Mouse (Mus musculus) heart, adult 18-20 months (tissue): Measurements from ENCODE around the gene Yipf2. TPM values are rescaled to one million over a fixed set of nuclear protein-coding genes. Genes with fewer than 3 reads are reported as not detected.
"Not testable (repeated sequence)": the region's sequence is repeated elsewhere in the genome, so short reads cannot be mapped to it uniquely, and the experiment has no call there.

Source experiments
- DNase-seq, 2 experiments: peaks; one replicate each; pipeline ENCODE4 v3.0.0; 2021 to 2022; ENCODE audit warnings: mixed read lengths in 1 of 2
- total RNA-seq, 2 experiments: library from RNA; stranded (reverse); gene quantifications; 2 replicates each; pipeline ENCODE4 v1.2.3; 2021

Gene Yipf2
- total RNA-seq, 2 experiments from 2014 or later, result 4.8 to 7.6 TPM

DNA sequence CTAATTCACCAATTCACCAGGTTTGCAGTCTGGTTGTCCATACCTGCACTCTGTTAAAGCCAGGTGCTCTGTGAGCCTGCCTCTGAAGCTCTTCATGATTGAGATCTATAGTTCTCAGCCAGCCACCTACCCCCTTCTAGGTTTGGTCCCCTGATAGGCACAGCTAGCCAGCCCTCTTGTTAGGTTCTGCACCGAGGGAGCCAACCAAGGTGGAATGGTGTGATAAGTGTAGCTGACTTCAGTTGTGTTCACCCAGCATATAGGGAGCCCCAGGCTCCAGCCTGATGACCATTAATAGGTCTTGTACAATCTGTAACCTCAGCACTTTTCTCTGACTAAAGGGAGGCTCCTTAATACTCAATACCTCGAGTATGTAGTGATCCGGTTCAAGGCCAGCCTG, 7.6 kb upstream of the Yipf2 start:
- DNase-seq, result no peak

DNA sequence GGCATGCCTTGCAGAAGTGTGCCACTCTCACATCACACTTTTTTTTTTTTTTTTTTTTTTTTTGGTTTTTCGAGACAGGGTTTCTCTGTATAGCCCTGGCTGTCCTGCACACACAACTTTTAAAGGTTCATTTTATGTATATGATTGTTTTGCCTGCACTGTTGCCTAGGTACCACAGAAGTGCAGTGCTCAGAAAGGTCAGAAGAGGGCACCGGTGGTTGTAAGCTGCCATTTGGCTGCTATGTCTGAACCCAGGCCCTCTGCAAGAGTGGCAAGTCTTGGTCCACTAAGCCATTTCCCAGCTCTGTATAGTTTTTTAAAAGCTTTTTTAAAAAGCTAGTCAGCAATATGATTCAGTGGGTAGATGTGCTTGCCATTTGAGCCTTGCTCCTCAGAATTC, 5.6 kb upstream of the Yipf2 start:
- DNase-seq, result no peak

DNA sequence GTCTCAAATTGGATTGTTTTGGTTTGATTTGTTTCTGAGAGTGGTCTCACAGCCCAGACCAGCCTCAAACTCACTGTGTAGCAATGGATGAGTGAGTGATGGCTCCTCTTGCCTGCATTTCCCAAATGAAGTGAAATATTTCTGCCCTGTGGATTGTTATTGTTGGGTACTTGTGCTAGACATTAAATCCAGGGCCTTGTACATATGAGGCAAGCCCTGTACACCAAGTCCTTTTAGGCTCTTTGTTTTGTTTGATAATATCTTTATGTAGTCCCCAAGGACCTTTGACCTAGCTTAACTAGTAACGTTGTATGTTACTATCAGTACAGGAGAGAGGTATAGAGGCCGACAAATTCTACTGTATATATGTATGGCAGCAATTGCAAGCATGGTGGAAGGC, 2.2 kb upstream of the Yipf2 start:
- no peak for DNase-seq

DNA sequence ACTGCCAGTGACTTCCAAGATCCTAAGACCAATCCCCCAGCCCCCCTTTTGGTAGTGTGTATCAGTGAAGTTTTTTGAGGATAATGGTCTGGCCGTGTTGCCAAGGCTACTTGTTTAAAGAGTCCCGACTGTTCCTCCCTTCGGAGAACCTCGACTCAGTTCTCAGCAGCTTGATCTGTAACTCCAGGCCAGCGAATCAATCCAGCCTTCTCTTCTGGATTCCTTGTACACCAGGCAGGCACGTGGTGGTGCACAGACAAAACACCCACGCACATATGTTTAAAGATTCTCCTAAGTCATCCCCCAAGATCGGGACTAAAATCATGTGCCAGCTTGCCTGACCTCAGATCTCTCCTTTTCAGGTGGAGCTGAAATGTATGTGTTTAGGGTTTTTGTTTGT, 1.7 kb upstream of the Yipf2 start:
- DNase-seq, result not testable (repeated sequence)

DNA sequence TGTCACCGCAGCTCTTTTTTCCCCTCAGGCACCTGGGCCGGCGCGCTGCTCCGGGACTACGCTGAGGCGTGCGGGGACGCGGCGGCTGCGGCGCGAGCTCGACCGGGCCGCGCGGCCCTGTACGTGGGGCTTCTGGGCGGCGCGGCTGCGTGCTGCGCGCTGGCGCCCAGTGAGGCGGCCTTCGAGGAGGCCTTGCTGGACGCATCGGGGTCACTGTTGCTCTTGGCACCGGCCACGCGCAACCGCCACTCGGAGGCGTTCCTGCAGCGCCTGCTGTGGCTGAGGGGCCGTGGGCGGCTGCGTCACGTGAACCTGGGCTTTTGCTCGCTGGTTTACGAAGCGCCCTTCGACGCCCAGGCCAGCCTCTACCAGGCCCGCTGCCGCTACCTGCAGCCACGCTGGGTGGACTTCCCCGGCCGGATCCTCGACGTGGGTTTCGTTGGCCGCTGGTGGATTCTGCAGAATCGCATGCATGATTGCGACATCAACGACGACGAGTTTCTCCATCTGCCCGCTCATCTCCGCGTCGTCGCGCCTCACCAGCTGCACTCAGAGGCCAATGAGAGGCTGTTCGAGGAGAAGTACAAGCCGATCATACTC, 594 bp upstream of the Yipf2 start:
- DNase-seq, result peak; percentile 41 to 50

DNA sequence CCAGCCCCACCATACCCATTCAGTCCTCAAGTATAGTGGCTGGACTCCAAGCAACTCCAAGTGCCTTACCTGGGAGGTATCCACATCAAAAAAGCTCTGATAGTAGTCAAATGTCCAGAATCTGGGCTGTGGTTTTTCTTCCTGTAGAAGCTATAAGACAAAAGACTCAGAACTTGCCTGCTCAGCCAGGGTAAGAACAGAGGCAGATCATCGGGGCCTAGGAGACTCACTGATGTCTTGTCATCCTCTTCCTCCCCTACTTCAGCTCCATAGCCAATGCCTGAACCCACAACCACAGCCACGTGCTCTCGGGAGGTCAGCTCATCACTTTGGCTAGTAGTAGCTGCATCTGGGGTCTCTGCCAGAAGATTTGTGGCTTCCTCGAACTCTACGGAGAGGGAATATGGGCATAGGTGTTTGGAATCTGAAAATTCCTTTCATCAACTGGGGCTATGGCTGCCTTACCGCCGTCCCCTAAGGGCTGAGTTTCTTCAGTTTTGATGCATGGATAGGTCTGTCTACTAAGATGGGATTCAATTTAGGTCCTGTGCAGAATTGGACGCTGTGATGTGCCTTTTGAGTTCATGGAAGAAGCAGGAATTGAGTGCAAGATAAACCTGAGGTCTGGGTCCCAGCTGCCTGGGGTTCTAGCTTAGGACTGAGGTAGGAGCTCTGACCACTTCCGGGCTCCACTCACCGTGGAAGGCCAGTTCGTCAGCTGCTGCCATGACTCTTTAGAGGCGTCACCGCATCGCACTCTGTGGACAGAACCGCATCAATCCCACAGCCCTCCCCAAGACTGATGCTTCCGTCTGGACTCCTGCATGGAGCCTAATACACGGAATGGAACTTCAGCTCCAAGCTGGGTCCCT, 561 bp downstream of the Yipf2 start:
- no peak for DNase-seq

DNA sequence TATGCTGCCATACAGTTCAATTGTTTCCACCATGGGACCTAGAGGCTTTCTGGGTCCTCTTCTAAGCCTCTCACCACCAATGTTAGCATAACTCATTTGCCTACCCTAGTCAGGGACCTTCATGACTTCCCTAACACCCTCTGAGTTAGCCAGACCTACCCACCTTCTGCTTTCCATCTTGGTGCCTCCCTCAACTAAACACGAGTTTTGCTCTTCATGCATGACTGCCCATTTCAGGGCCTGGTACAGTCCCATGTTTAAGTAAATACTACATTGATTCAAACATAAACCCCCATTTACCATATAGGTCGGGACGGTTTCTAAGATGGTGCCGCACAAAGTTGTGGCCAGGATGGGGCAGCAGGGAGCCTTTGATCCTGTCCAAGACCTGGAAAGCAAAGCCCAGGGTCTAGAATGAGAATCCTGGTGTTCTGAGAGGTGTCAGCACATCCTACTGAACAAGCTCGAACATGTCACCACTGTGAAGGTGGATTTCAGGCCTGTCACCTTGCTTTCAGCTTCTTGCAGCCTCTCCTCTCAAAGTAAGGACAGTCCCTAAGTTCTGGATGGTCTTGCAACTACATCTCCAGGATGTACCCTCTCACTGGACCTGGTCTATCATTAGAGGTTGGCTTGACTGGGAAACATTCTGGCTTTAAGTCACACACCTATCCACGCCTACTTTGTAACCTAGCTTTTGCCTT, 1.3 kb downstream of the Yipf2 start:
- DNase-seq, result no peak

DNA sequence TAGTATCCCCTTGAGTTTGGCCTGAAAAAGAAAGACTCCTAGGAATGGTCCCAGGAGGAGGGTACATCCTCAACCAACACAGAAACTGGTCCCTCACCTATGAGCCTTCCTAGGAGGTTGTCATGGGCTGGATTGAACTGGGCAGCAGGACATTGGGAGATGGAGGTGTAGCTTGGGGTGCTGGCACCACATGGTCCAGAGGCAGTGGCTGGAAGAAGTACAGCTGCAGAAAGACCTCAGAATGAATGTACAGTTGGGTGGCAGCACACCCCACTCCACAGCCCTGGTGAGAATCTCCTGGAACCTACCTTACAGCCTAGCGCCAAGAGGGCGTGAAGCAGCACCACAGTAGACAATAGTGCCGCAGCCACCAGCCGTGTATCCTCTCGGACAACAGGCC, 3.1 kb downstream of the Yipf2 start:
- DNase-seq, result no peak

DNA sequence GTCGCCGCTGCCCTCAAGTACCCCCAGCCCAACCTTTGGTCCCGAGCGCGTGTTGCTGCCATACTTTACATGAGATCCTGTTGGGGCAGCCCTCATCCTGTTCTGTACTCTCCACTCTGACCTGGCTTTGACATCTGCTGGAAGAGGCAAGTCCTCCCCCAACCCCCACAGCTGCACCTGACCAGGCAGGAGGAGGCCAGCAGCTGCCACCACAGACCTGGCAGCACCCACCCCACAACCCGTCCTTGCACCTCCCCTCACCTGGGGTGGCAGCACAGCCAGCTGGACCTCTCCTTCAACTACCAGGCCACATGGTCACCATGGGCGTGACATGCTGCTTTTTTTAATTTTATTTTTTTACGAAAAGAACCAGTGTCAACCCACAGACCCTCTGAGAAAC, 4.3 kb downstream of the Yipf2 start:
- no peak for DNase-seq

DNA sequence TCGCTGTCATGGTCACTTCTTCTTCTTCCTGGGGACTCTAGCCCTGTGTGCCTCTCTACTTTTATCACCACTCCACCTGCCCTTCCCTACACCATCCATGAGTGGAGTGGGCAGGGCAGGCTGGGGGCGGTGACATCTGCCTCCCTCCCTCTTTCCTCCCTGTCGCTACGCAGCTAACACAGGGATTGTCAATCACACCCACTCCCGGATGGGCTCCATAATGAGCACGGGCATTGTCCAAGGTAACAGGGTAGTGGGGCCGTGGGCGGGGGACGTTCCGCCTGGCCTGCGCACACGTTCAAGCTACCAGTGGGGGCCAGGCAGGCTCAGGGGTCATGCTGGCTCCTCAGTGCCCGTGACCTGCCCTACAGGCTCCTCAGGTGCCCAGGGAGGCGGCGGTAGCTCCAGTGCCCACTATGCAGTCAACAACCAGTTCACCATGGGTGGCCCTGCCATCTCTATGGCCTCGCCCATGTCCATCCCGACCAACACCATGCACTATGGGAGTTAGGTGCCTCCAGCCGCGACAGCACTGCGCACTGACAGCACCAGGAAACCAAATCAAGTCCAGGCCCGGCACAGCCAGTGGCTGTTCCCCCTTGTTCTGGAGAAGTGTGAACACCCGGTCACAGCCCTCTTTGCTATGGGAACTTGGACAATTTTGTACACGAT, 4.8 kb downstream of the Yipf2 start:
- no peak for DNase-seq

DNA sequence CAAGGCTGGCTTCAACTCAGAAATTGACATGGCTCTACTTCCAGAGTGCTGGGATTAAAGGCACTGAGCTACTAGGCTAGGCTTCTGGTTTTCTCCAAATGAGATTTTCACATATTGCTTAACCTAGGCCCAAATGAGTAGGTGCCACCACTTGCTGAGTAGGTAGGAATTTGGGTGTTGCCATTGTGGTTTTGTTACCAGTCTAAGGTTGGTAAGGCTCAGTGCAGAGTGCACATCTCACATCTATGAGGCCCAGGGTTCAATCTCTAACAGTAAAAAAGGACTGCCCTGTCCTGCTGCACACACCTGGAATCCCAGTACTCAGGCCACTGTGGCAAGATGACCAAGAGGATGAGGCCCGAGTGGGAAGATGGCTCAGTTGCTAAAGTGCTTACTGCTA, 7.2 kb downstream of the Yipf2 start:
- DNase-seq, result no peak

DNA sequence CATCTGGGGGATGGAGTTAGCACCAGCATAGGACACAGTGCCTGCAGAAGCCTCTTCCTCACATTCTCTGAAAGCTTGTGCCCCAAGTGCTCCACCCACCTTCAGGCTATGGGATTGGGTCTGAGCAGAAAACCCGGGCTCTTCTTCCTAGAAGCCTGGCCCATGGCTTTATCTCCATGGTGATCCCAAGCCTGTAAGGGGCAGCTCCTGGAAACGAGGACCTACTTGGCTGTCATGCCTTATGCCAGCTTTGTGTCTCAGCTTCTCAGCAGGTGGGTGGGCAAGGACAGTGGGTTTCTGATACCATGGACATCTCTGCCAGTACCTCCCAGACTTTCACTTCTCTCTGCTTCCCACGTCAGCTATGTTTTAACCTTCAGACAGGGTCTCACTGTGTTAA, 14.4 kb downstream of the Yipf2 start:
- no peak for DNase-seq

DNA sequence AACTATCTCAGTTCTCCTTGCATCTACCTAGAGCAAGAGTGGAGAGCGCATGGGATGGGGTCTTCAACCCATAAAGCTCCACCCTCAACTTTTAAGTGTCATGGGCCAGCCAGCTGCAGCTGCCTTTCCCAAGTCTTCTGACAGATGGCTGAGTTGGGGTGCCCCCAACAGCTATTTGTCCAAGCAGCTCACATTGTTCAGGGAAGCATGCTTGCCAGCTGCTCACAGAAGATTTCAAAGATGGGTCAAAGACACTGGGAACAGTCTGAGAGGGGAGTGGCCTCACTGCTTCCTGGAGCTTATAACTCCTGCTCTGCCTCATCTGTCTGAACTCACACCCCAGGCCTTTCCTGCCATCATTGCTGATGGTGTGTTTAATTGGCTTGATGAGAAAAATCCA, 16.3 kb downstream of the Yipf2 start:
- no peak for DNase-seq

DNA sequence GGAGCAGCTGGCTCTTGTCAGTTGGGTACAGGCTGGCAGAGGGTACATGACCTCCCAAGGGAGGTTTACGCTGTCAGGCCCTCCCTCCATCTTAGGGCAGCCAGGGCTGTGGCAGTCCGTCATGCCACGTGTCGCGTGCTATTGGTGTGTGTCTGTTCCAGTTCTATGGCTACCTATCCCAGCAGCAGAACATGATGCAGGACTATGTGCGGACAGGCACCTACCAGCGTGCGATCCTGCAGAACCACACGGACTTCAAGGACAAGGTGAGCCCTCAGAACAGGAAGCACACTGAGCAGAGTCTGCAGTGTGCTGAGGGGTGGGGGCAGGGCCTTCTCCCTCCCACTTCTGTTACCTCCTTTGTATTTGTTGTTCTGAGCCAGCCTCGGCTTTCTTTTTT, 17.4 kb downstream of the Yipf2 start:
- no peak for DNase-seq

DNA sequence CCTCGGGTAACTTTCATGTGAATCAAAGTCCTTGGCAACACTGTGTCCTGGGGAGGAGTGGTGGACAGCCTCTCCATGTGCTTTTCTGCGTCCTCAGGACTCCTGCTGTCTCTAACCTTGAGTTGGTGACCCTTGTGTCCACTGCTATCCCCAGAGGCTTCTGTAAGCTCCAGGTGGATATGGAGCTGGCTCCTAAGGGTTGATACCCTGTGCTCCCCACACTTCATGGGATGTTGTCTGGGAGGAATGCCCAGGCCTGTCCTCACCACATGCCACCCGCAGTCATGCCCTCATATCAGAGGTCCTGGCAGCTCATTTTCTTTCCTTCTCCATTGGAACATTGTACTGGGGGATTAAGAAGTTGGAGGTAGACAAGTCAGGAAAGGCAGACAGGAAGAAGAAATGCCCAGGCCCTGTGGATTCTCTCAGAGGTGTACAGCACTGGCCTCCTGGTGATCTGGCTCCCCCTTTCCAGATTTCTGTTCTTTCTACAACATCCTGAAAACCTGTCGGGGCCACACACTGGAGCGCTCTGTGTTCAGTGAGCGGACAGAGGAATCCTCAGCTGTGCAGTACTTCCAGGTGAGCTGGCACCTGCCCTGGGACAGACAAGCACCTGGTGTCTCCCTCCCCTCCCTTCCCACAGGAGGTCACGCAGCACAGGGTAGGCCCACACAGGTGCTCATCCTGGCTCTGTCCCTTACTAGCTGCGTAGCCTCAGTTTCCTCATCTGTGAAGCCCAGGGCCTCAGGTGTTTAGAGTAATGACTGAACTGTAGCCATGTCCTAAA, 18.4 kb downstream of the Yipf2 start:
- DNase-seq, result peak in 1 of 2 experiments; percentile 63

DNA sequence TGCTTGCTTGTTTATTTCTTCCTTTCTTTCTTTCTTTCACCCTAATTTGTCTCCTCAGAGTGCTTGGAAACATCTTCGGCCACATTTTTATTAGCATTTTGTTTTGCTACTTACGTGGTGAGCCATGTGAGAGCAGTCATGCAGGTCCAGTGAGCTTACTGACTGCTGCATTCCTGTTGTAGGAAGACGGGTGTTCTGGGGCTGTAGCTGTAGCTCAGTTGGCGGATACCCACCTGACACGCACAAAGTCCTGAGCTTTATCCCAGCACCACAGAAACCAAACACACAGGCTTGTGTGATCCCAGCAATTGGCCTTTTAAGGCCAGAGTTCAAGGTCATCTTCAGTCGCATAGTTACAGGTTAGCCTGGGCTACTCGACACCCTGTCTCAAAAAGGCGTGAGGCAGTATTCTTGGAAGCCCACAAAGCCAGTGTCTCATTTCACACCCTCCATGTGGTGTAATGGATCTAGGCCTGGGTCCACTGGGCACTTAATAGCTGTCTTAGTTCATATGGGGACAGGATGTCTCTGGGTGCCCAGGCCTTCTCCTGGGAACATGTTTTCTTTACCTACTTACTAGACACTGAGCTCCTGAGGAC, 23.9 kb downstream of the Yipf2 start:
- no peak for DNase-seq

DNA sequence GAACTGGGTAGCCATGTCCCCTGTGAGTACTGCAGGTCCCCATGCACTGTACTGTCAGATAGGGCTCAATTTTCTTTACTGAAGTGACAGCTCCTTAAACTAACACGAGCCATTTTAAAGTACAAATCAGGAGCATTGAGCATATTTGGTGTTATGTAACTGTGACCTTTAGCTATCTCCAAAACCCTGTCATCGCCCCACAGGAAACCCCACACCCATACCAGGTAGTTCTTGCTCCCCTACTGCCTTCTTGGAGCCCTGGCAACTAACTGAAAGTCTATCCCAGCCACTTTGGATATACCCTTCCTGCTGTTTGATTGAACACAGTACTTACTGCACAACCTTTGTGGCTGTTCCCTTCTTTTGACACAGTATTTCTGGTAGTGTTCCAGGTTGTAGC, 25.6 kb downstream of the Yipf2 start:
- DNase-seq, result no peak

DNA sequence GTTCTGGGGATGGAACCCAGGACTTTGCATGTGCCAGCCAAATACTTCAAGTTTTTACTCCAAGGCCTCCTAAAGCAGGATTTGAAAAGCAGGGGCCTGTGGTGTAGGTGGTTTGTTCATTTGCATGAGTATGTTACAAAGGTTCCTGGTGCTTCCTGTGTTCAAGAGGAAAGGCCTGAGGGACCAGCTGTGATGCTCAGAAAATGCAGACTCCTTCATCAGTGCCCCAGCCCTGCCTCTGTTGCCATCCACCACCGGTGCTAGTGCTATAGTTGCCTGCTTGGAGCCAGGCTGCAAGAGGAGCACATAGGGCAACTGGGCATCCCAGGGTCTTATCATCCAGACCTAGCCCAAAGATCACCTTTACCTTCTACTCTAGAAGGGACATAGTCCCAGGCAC, 26.1 kb downstream of the Yipf2 start:
- DNase-seq, result no peak

DNA sequence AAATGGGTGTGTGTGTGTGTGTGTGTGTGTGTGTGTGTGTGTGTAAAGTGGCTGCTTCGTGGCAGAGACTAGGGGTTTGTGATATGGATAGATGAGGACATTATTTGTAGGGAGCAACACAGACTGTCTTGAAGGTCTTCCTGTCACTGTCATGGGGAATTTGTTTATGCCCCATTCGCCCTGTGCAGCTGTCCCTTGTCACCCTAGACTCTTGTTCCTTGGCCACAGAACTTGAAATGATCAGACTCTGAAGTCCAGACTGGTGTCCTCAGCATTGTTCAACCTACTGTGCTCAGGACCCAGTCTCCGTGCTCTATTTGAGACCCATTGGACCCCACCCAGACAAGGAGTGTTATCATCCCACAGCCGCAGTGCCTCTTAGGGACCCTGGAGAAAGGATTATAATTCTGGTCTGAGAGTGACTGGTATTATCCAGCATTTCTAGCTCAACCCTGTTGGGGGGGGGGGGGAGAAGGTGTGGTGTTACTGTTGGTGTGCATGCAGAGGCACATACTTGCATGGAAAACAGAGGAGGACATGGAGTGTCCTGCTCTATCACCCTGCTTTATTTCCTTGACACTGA, 27.5 kb downstream of the Yipf2 start:
- no peak for DNase-seq

DNA sequence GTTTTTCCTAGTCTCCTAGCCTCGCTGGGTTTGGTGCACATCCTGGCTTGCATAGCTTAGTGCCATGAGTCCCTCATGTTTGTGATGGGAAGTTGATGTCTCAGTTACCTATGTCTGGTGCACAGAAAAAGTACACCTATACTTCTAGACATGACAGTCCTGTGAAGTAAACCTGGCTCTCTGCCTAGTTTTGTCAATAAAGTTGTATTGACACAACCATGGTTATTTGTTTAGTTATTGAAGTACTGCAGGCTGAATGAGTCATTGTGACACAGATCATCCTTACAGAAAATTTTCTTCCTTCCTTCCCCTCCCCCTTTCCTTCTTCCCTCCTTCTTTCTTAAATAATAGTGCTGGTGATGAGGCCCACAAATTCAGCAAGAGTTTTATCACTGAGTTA, 28.2 kb downstream of the Yipf2 start:
- DNase-seq, result no peak

DNA sequence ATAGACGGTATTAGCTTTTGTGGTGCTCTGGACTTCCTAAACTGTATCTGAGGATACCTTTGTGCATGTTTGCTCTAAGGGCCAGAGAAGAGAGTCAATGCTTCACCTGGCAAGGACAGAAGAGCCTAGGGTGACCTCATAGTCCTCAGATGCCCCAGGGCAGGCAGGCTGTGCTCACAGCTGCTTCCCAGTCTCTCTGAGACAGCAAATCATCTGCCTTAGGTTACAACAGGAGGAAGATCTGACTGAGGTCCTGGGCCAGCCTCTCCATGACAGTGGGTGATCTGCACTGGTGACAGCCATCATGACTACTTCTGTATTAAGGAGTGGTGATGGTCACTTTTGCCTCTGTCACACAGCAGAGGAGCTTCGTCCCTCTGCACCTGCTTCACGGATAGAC, 33.5 kb downstream of the Yipf2 start:
- no peak for DNase-seq
